Mouse (Mus musculus): ENCODE results near the gene Mtx3.

Mtx3 gene

DNA sequence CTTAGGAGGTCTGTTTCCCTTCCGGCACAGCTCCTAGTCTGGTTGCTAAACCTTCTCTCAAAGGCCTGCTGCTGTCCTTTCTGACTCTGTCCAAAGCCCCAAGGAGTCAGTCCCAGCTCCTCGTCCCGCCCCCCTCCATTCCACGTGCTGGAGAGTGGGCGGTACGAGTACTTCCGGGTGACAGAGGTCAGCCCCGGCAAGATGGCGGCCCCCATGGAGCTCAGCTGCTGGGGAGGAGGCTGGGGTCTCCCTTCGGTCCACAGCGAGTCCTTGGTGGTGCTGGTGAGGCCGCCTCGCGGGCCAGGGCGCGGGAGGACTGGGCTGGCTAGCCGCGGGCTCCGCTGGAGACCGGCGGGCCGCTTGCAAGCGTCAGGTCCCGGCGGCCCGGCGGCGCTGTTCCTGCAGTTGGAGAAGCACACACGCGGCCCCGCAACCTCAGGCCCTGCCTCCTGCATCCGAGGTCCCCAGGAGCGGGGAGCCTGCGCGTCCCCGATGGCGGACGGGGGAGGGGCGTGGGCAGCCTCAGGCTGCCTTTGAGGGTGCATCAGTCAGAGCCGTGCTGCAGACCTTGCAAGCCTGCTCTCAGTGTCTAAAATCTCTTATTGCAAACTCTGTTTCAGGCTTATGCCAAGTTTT lies at the start of gene Mtx3:
TSS of gene Mtx3 (plus strand) at position 175 of the 636 bp plus-strand sequence.
- DNase-seq (ENCODE audit: low spot score in 2 of 2), result peak; percentile 54 to 87

GRCm38 (mm10) chr13:92798830-92799229 lies 45.7 kb upstream of the Mtx3 start:
- no peak for DNase-seq (ENCODE audit: low spot score in 2 of 2)

GRCm38 (mm10) chr13:92799306-92799925 lies 45.1 kb upstream of the Mtx3 start:
- DNase-seq (ENCODE audit: low spot score in 2 of 2), result peak; percentile 19 to 28

- DNase-seq (ENCODE audit: low spot score in 2 of 2), result no peak
Observed at GRCm38 (mm10) chr13:92806785-92807184, 37.8 kb upstream of the Mtx3 start.

DNA sequence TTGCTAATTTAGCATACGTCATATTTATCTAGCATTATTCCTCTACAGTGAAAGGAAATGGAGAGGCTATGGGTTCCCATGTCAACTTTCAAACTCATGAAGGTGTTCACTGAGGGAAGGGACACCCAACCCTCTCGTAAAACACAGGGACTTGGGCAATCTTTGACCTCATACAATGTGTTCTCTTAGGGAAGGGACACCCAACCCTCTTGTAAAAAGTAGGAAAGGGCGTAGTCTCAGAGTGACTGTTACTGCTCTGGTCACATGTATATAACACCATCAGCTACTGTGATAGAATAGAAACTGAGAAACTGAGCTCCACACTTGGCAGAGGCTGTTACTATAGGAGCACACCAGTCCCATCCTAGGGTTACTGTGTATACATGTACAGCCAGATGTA lies 36.7 kb upstream of the Mtx3 start:
- no peak for DNase-seq (ENCODE audit: low spot score in 2 of 2)

- DNase-seq (ENCODE audit: low spot score in 2 of 2), result peak in 1 of 2 experiments; percentile 26
Observed at GRCm38 (mm10) chr13:92810592-92810991, 34.0 kb upstream of the Mtx3 start.

DNA sequence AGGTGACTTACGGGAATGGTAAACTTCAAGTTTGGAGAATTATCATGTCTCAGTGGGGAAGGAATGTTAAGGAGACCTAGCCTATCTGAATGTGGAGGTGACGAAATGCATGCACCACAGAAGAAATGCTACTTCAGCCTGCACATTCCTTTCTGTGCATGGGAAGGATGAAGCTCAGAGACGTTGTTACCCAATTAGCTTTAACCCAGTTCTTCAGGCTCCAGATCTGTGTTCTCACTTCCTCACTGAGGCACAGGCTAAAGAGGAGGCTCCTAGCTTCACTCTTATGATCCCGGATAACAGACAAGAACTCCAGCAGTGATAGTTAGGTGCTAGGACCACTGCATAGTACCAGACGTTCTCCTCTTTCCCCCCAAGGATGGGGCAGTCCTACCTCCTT lies 28.2 kb upstream of the Mtx3 start:
- no peak for DNase-seq (ENCODE audit: low spot score in 2 of 2)

GRCm38 (mm10) chr13:92817357-92817756 lies 27.2 kb upstream of the Mtx3 start:
- no peak for DNase-seq (ENCODE audit: low spot score in 2 of 2)

- no peak for DNase-seq (ENCODE audit: low spot score in 2 of 2)
Observed at GRCm38 (mm10) chr13:92828820-92829219, 15.7 kb upstream of the Mtx3 start.

DNA sequence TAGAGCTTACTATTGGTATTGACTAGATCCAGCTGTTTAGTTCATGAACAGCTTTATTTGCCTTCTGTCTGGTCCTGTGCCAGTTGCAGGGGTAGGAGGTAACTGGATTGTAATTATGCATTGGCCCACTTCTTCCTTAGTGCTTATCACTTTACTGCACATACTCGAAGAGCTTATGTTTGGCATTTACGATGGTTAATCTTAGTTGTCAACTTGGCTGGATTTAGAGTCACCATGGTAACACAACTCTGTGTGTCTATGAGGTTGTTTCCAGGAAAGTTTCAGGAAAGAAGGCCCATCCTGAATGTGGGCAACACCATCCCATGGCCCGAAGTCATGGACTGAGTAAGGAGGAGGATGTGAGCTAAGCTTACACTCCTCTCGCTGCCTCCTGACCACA lies 11.4 kb upstream of the Mtx3 start:
- DNase-seq (ENCODE audit: low spot score in 2 of 2), result no peak

DNA sequence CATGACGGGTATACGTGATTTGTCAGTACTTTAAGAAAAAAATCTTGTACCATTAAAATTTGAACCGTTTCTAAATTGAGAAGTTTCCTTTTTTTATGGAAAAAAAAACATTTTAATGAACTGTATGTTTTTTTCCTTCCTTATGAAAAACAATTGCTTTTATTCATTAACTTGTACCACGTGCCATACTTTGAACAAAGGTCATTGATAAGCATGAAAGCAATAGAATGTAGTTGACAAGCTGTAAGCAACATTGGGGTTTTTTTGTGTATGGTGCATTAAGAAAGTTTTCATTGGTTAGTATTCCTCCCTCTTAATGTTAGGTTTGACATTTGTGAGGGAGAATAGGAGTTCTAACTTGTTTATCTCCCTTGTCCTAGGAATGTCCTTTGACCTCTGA lies 1.9 kb downstream of the Mtx3 start:
- DNase-seq (ENCODE audit: low spot score in 2 of 2), result no peak

DNA sequence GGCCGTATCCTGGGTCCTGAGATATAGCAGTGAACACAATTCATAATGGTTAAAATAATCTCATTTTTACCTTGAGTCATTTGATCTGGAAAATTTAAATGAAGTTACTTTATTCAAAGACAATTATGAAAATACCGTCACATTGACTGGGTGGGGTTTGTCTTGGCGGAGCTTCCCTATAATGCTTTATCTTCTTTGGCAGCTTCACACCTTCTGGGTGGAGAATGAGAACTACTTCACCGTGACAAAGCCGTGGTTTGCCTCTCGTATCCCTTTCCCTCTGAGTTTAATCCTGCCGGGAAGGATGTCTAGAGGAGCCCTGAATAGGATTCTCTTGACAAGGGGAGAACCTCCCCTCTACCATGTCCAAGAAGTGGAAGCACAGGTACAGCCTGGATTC lies 2.8 kb downstream of the Mtx3 start:
- DNase-seq (ENCODE audit: low spot score in 2 of 2), result no peak

- DNase-seq (ENCODE audit: low spot score in 2 of 2), result no peak
Observed at GRCm38 (mm10) chr13:92848002-92848401, 3.4 kb downstream of the Mtx3 start.

DNA sequence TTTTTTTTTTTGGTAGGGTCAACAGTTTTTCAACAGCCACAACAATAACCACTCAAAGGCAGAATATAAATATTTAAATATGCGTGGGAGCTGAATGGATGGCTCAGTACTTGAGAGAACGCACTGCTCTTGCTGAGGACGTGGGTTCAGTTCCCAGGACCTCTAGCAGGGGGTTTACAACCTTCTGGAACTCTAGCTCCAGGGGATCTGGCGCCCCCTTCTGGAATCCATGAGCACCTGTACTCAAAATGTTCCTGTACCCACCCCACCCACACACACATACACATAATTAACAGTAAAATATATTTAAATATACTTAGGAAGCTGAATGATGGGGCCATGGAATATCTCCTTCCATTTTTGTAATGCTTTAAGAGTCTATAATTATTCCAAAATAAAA lies 11.3 kb downstream of the Mtx3 start:
- no peak for DNase-seq (ENCODE audit: low spot score in 2 of 2)

DNA sequence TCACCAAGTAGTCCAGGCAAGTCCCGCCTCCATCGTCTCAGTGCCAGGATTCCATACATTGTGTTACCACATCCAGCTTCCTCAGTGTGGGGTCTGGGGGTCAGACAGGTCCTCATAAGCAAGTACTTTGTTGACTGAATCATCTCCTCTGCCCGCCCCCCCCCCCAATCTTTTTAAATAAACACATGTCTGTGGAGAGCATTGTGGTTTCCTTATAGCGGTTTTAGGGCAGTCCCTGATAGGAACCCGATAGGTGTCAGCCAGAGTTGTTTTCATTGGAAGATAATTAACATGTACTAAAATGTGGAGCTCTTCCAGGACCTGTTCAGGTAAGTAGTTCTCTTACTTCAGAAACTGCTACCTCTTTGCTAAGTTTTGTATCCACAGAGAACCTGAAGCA lies 14.2 kb downstream of the Mtx3 start:
- no peak for DNase-seq (ENCODE audit: low spot score in 2 of 2)

DNA sequence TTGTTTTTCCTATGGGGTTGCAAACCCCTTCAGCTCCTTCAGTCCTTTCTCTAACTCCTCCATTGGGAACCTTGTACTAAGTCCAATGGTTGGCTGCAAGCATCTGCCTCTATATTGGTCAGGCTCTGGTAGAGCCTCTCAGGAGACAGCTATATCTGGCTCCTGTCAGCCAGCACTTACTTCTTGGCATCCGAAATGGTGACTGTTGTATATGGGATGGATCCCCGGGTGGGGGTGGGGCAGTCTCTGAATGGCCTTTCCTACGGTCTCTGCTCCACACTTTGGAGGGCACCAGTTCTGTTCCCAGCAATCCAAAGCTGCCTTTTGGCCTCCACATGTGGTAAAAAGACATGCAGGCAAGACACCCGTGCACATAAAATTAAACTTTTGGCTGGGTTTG lies 15.4 kb downstream of the Mtx3 start:
- no peak for DNase-seq (ENCODE audit: low spot score in 2 of 2)

- no peak for DNase-seq (ENCODE audit: low spot score in 2 of 2)
Observed at GRCm38 (mm10) chr13:92865358-92865757, 20.8 kb downstream of the Mtx3 start.

DNA sequence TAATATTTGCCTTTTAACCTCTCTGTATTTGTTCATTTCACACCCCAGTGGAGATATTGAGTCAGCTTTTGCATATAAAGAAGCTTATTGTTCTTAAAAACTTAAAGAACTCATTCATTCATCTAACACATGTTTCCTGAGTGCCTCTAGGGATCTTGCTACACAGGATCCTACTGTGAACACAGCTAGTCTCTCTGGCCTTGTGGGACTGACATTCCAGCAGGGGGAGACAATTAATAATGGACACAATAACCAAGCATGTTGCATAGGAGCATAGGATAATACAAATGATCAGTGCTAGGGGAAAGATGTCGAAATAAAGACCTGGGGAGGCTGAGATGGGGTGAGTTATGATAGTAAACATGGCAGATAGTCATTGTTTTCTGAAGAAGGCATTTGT lies 22.1 kb downstream of the Mtx3 start:
- DNase-seq (ENCODE audit: low spot score in 2 of 2), result no peak

DNA sequence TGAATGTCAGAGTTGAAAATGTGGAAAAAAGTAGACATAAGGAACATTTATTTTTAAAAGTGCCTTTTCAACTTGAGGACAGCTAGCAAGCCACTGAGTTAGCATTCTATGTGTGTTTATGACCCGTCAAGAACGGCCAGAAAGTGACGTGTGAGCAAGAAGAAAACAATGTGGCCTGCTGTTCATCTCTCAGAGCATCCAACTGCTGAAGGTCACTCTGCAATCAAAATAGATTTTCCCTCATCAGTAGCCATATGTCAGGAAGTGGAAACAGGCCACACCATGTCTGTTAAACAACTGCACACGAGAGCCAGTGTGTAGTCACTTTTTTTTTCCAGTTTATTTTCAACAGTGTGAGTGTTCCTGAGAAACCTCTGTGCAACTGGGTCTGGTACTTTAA lies 35.0 kb downstream of the Mtx3 start:
- peak in 1 of 2 experiments; percentile 1 for DNase-seq (ENCODE audit: low spot score in 2 of 2)

DNA sequence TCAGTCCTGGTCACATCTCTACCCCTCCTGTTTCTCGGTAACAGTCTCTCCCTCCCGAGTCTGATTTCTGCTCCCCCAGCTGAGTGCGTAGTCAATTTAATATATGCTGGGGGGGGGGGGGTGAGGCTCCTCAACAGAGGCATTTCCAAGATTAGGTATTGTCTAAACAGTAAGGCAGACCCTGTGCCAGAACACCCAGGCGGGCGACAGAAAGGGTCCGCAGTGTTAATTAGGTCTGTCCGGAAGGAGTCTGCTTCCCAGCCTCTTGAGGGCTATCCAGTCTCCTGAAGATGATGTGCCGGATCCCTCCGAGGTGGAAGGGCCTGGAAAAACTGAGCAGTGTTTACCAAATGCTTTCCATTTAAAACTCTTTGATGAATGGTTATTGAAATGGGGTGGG lies 35.4 kb downstream of the Mtx3 start:
- peak in 1 of 2 experiments; percentile 1 for DNase-seq (ENCODE audit: low spot score in 2 of 2)

DNA sequence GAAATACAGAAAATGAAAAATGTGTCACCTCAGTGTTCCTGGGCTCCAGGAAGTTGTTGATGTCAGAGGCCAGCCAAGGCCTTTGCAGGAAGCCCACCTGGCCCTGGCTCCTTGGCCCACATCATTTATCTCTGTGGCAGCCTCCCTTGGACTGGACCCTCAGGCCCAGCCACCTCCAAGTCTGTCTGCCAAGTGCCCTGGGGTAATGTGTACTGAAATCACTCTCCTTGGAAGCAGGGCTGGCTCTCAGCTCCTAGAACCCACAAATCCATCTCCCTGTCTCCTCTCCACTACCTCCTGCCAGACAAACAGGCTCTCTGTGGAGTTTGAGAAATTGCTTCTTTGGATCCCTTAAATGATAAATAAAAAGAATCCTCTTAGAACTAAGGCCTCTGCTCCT lies 36.0 kb downstream of the Mtx3 start:
- peak in 1 of 2 experiments; percentile 1 for DNase-seq (ENCODE audit: low spot score in 2 of 2)

- peak in 1 of 2 experiments; percentile 0 for DNase-seq (ENCODE audit: low spot score in 2 of 2)
Observed at GRCm38 (mm10) chr13:92882271-92882985, 37.9 kb downstream of the Mtx3 start.
